Mouse (Mus musculus): ENCODE measurements around the gene Rdh13.

GRCm38 (mm10) chr7:4473940-4474339 lies 28.5 kb upstream of the Rdh13 start:
- TF ChIP-seq CTCF (conservative IDR thresholded peaks at IDR 0.05; ENCODE audit: low read length) (no peak), NANOG (IDR thresholded peaks at IDR 0.05; ENCODE audit: borderline replicate concordance, low read length) (no peak), POU5F1 (IDR thresholded peaks at IDR 0.05; ENCODE audit: borderline replicate concordance, low read length) (no peak)

Data from E14TG2a.4 (cell line).